ENCODE assay signal across 9 mouse cellular contexts in the genomic region with DNA sequence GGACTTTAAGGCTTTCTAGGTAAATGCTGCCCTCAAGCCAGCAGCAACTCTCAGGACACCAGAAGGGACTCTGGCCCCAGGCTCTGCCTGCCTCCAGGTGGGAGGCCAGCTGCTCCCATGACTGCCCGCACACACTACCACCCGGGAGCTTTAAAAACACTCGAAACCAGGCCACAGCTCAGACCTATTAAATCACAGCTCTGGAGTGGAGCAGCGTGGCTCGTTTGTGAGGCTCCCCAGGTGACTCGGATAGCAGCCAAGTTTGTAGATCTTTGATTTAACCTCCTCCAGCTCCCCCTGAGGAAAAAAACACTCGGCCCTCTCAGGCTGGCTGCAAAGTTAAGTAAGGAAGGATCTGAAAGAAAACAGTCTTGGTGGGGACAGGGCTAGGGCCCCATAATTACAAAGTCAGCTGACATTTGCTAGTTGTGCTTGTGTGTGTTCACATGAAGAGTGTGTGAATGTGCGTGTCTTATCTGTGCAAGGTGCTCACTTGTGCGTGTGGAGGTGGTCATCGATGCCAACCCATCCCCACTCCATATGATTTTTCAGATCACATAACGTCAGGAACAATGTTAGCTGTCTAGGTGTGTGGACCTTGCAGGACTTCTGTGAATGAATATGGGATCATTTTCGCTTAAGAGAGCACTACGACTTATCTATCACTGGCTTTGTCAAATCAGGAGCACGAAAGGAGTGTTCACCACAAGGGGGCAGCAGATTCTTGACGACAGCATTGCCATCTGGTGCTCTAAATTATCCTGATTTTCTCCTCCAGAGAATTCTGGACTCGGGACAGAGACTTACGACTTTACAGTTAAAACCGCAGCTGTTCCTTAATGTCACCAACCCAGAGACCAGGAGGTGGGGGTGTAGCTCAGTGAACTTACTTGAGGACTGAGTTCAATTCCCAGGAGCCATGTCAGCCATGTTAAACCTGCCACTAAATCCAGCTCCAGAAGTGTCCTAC. TPM values are rescaled to one million over a fixed set of nuclear protein-coding genes. Genes with fewer than 3 reads are reported as not detected.
DNase-seq lines count a peak whose midpoint lies in the region; ATAC-seq and TF ChIP-seq lines count a peak whose summit lies in the region.
"Had no signal": no experiment of that assay in that cellular context is flagged by ENCODE, and none has a peak within 500 bp of the region (broad histone marks: within the 10 kb centered on the region; RNA-seq: fewer than 3 reads in every experiment).

No protein-coding gene starts in this region.

- peaks cover 7% of the 10 kb centered on the region; the same call in 1 of the 2 replicates for H3K4me1 ChIP-seq in neural tube, embryonic 15.5 days
- H3K4me1 ChIP-seq in kidney, adult 2 months (ENCODE audit: control insufficient read depth, insufficient read depth, low read length) = no peaks in the 10 kb centered on the region
- H3K4me1 ChIP-seq in neural tube, embryonic 12.5 days = peaks cover 9% of the 10 kb centered on the region; the same call in 1 of the 2 replicates
- H3K4me1 ChIP-seq: embryonic facial prominence, embryonic 12.5 days had no signal

- H3K27me3 ChIP-seq in neural tube, embryonic 15.5 days (replicated peaks) = no peaks in the 10 kb centered on the region
- no peaks in the 10 kb centered on the region for H3K27me3 ChIP-seq in kidney, adult 2 months (replicated peaks; ENCODE audit: control insufficient read depth, insufficient read depth, low read length)
- H3K27me3 ChIP-seq in neural tube, embryonic 12.5 days (replicated peaks) = no peaks in the 10 kb centered on the region
- H3K27me3 ChIP-seq: embryonic facial prominence, embryonic 12.5 days had no signal

- intact Hi-C loops in left cerebral cortex, postnatal 4 days (cut with DNase I) = loop anchor here (10.0 kb wide), 1 partner anchor 332 kb away; no protein-coding TSS in a partner anchor

- H3K4me3 ChIP-seq in neural tube, embryonic 15.5 days (replicated peaks) = no peak overlapping the region
- H3K4me3 ChIP-seq in kidney, adult 2 months (ENCODE audit: insufficient read depth, low read depth, low read length) = no peak overlapping the region
- no peak overlapping the region for H3K4me3 ChIP-seq in neural tube, embryonic 12.5 days
- H3K4me3 ChIP-seq: embryonic facial prominence, embryonic 12.5 days had no signal

- H3K4me2 ChIP-seq in neural tube, embryonic 15.5 days = no peak overlapping the region
- no peak overlapping the region for H3K4me2 ChIP-seq in neural tube, embryonic 12.5 days (replicated peaks)
- H3K4me2 ChIP-seq: embryonic facial prominence, embryonic 12.5 days had no signal

- TF ChIP-seq CTCF in kidney, adult 2 months (conservative IDR thresholded peaks at IDR 0.05; ENCODE audit: insufficient read depth, insufficient read length, low read depth, low read length) = peak; percentile 74

- TF ChIP-seq POLR2A in kidney, adult 2 months (IDR thresholded peaks at IDR 0.05; ENCODE audit: low read depth, low read length) = no peak

- no peak overlapping the region for H3K27ac ChIP-seq in neural tube, embryonic 15.5 days (replicated peaks)
- H3K27ac ChIP-seq in kidney, adult 2 months (ENCODE audit: insufficient read depth, low read depth, low read length) = no peak overlapping the region
- H3K27ac ChIP-seq in neural tube, embryonic 12.5 days = no peak overlapping the region
- H3K27ac ChIP-seq: embryonic facial prominence, embryonic 12.5 days had no signal

- peak; percentile 83 for DNase-seq in neural tube, embryonic 10.5 days (ENCODE audit: extremely low spot score, low spot score)
- DNase-seq in cerebellum, adult 18-20 months = peak; percentile 89 to 91
- peak; percentile 58 to 83 for DNase-seq in frontal cortex, postnatal 10 days (ENCODE audit: low spot score in 2 of 2)
- DNase-seq in kidney, adult 2 months = peak; percentile 84
- peak; percentile 91 for DNase-seq in left cerebral cortex, postnatal 4 days
- peak; percentile 30 to 45 for DNase-seq in thymus, postnatal 36 days

- no peak for ATAC-seq in neural tube, embryonic 15.5 days (ENCODE audit: low FRiP score)
- peak; percentile 69; the same call in 1 of the 2 replicates for ATAC-seq in neural tube, embryonic 12.5 days (ENCODE audit: low FRiP score, low read depth)

- WGBS in neural tube, embryonic 15.5 days = 34% methylated on average over 18 of the region's 18 CpGs
- WGBS in kidney, adult 2 months = 44% methylated on average over 18 of the region's 18 CpGs
- 43% methylated on average over 18 of the region's 18 CpGs for WGBS in neural tube, embryonic 12.5 days

- no peaks in the 10 kb centered on the region for H3K9me3 ChIP-seq in neural tube, embryonic 15.5 days (replicated peaks)
- H3K9me3 ChIP-seq in neural tube, embryonic 12.5 days = no peaks in the 10 kb centered on the region
- H3K9me3 ChIP-seq: embryonic facial prominence, embryonic 12.5 days had no signal

- peaks cover 52% of the 10 kb centered on the region for H3K36me3 ChIP-seq in neural tube, embryonic 15.5 days
- peaks cover 1% of the 10 kb centered on the region; the same call in 1 of the 2 replicates for H3K36me3 ChIP-seq in kidney, adult 2 months (ENCODE audit: control insufficient read depth, insufficient read depth, low read length)
- peaks cover 28% of the 10 kb centered on the region for H3K36me3 ChIP-seq in neural tube, embryonic 12.5 days

- no peak overlapping the region for H3K9ac ChIP-seq in neural tube, embryonic 15.5 days (replicated peaks)
- H3K9ac ChIP-seq in neural tube, embryonic 12.5 days = no peak overlapping the region
- H3K9ac ChIP-seq: embryonic facial prominence, embryonic 12.5 days had no signal

RNA-seq across cellular contexts. Expression of gene Gpd1l, which starts 20.8 kb away (rescaled TPM):
- 39.8 and 40.8 TPM in 2 replicates for polyA plus RNA-seq in neural tube, embryonic 15.5 days (2015; fragmentation: Nextera tagmentation; extraction: Ambion mirVana)
- 28.2 and 31.3 TPM in 2 replicates for polyA plus RNA-seq in kidney, adult 2 months (2012; rRNA removed)
- 100 to 1,000 TPM in 1 of 2 experiments, 10 to 100 TPM in 1; 90.9 to 101 TPM for total RNA-seq in left cerebral cortex, postnatal 4 days (2021)
- polyA plus RNA-seq in neural tube, embryonic 12.5 days (2016; fragmentation: Nextera tagmentation; extraction: Ambion mirVana) = 18.5 and 18.8 TPM in 2 replicates

Comparison
In these comparisons a context has a peak if more than half of its experiments do, and no peak if none do; other contexts are left out.
1. DNase-seq: peak in every context shown above with its lines; median percentile 91 in left cerebral cortex, postnatal 4 days; 90 in cerebellum, adult 18-20 months; 84 in kidney, adult 2 months; 83 in neural tube, embryonic 10.5 days; 70 in frontal cortex, postnatal 10 days; 38 in thymus, postnatal 36 days.